Mouse (Mus musculus) embryo, embryonic 11 days (tissue): ENCODE data around the gene Foxd4.

Experiments
- DNase-seq: peaks from one replicate; pipeline ENCODE4 v3.0.0-alpha.2; 2015

Foxd4 gene

GRCm38 (mm10) chr19:24873873-24874272 is 27.1 kb downstream of the Foxd4 start:
- DNase-seq = no peak

- peak; percentile 85 for DNase-seq
Measured at GRCm38 (mm10) chr19:24871037-24871635, 29.9 kb downstream of the Foxd4 start.

GRCm38 (mm10) chr19:24865436-24865835 is 35.6 kb downstream of the Foxd4 start:
- DNase-seq = no peak

- peak; percentile 60 for DNase-seq
Measured at GRCm38 (mm10) chr19:24861612-24862451, 39.2 kb downstream of the Foxd4 start, which contains the start of gene Pgm5. Gene Pgm5 (minus strand): TSS chr19:24861855.

- DNase-seq = no peak
Measured at GRCm38 (mm10) chr19:24861276-24861611, 39.8 kb downstream of the Foxd4 start.

GRCm38 (mm10) chr19:24851456-24852315 is 49.3 kb downstream of the Foxd4 start:
- DNase-seq = peak; percentile 25
